Mouse (Mus musculus): ENCODE measurements around the gene Gse1.
A peak's percentile ranks its signal among the peaks of the same experiment; 100 is the strongest.

DNA sequence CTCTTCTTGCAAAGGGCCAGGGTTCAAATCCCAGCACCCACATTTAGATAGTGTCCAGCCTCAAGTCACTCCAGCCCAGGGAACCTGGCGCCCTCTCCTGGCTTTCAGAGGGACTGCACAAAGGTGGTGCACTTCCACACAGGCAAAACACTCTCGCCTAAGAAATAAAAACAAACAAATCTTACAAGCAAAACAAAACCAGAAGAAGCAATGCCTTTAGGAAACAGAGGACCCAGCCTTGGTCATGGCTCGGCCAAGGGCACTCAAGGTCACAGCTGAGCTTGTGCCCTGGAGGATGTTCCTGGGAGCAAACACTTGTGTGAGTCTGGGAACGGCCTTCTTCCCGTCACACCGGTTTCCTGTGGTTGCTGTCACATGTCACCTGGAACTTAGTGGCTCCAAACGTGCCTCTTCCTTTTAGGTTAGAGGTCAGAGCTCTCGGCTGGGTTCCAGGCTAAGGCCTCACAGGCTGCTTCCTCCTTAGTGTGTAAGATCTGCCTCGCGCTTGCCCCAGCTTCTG, 135.4 kb downstream of the Gse1 start:
- peak; percentile 79 for TF ChIP-seq CTCF (conservative IDR thresholded peaks at IDR 0.05; ENCODE audit: insufficient read depth, insufficient read length, low read depth, low read length)
- no peak for TF ChIP-seq POLR2A (IDR thresholded peaks at IDR 0.05; ENCODE audit: low read depth, low read length)

Measured in kidney, adult 2 months (tissue).